Mouse (Mus musculus) olfactory bulb, adult 2 months (tissue): ENCODE measurements around the gene Nectin2.

Source experiments
- CTCF ChIP-seq: fragments of 200-500 bp; IDR thresholded peaks from 2 replicates; pipeline ENCODE4 v1.5.1; 2012; ENCODE audit warnings: low read depth, mild to moderate bottlenecking, low read length, moderate library complexity; ENCODE audit not compliant: insufficient read depth
- POLR2A ChIP-seq: fragments of 200-500 bp; IDR thresholded peaks from 2 replicates; pipeline ENCODE4 v1.6.1; 2012; ENCODE audit warnings: mild to moderate bottlenecking, low read depth, low read length, moderate library complexity; ENCODE audit not compliant: insufficient read depth

DNA sequence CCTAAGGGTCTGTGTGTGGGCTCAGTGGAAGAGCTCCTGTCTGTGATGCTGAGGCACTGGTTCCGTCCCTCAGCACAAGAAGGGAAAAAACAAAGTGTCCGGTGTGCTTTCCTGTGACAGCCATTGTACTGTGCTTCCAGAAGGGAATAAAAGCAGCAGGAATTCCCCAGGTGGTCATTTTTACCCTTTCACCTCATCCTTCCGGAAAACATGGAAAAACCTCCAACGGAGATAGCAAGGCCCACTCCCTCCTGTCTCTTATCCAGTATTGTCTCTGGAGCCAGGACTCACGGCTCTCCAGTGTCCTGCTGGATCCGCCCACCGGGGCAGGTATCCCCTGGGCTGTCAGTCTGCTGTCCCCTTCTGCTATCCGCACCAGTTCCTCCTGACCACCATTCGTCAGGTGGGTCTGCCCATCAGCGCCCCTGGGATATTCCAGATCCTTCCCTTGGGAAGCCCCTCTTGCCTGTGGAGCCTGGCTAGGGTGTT, 16.1 kb downstream of the Nectin2 start:
- TF ChIP-seq POLR2A (no peak), CTCF (no peak)
